Mouse (Mus musculus): ENCODE measurements around the gene Slc9b1. TPM values are rescaled to one million over a fixed set of nuclear protein-coding genes. Genes with fewer than 3 reads are reported as not detected.

Slc9b1 gene
- total and polyA plus RNA-seq, 3 experiments: 0.14 TPM; not detected in 2

GRCm38 (mm10) chr3:135304566-135304965 is 43.3 kb upstream of the Slc9b1 start:
- DNase-seq (ENCODE audit: low read depth, low spot score): no peak
- no peaks in the 10 kb centered on the region for H3K79me2 ChIP-seq (ENCODE audit: control insufficient read depth, insufficient read depth, low read length, poor library complexity)
- no peaks in the 10 kb centered on the region; a peak in 2 of 4 replicates for H3K27me3 ChIP-seq (ENCODE audit: control insufficient read depth in 1 of 2, insufficient read depth in 2 of 2, low read length in 2 of 2)
- no peak for TF ChIP-seq BHLHE40 (IDR thresholded peaks at IDR 0.05; ENCODE audit: borderline replicate concordance, low read depth, low read length)
- TF ChIP-seq UBTF (IDR thresholded peaks at IDR 0.05; ENCODE audit: borderline replicate concordance, insufficient read depth, low read depth, low read length): no peak
- TF ChIP-seq MXI1 (IDR thresholded peaks at IDR 0.05; ENCODE audit: low read depth, low read length): no peak
- TF ChIP-seq NELFE (IDR thresholded peaks at IDR 0.05; ENCODE audit: low read depth, low read length): no peak
- TF ChIP-seq USF1 (IDR thresholded peaks at IDR 0.05; ENCODE audit: low read depth, low read length): no peak
- TF ChIP-seq MAZ (IDR thresholded peaks at IDR 0.05; ENCODE audit: low read depth, low read length): no peak
- TF ChIP-seq CHD2 (IDR thresholded peaks at IDR 0.05; ENCODE audit: low read length): no peak
- no peak for TF ChIP-seq ELF1 (IDR thresholded peaks at IDR 0.05; ENCODE audit: low read depth, low read length)
- H3K9me3 ChIP-seq (replicated peaks; ENCODE audit: insufficient read depth, low read length): no peaks in the 10 kb centered on the region
- no peak overlapping the region for H3K9ac ChIP-seq (ENCODE audit: control insufficient read depth, low read depth, low read length, poor library complexity, severe bottlenecking)
- no peak overlapping the region for H3K27ac ChIP-seq (ENCODE audit: control insufficient read depth, low read depth, low read length)
- peaks cover 0 to 8% of the 10 kb centered on the region in 2 experiments; a peak in 2 of 4 replicates for H3K36me3 ChIP-seq (ENCODE audit: control insufficient read depth in 1 of 2, insufficient read depth in 2 of 2, low read length in 2 of 2)
- peaks cover 0 to 18% of the 10 kb centered on the region in 2 experiments; a peak in 3 of 4 replicates for H3K4me1 ChIP-seq (ENCODE audit: control insufficient read depth in 1 of 2, insufficient read depth in 2 of 2, low read length in 2 of 2)
- H3K4me3 ChIP-seq (ENCODE audit: control insufficient read depth in 1 of 2, insufficient read depth in 1 of 2, low read depth in 2 of 2, low read length in 2 of 2): no peak overlapping the region

GRCm38 (mm10) chr3:135307411-135308259 is 40.2 kb upstream of the Slc9b1 start, which contains the start of gene Slc9b2:
Gene Slc9b2 (plus strand): TSS chr3:135307700.
- no peaks in the 10 kb centered on the region; a peak in 2 of 4 replicates for H3K27me3 ChIP-seq (ENCODE audit: control insufficient read depth in 1 of 2, insufficient read depth in 2 of 2, low read length in 2 of 2)
- no peaks in the 10 kb centered on the region for H3K79me2 ChIP-seq (ENCODE audit: control insufficient read depth, insufficient read depth, low read length, poor library complexity)
- TF ChIP-seq ZC3H11A (IDR thresholded peaks at IDR 0.05; ENCODE audit: low read depth, low read length) (no peak), ELF1 (IDR thresholded peaks at IDR 0.05; ENCODE audit: low read depth, low read length) (no peak), ZKSCAN1 (IDR thresholded peaks at IDR 0.05; ENCODE audit: low read depth, low read length) (no peak), MAX (IDR thresholded peaks at IDR 0.05; ENCODE audit: low read length) (no peak), HCFC1 (IDR thresholded peaks at IDR 0.05; ENCODE audit: low read depth, low read length) (0 out of 2 replicates have a peak, but pooled peaks have one; percentile 37), USF1 (IDR thresholded peaks at IDR 0.05; ENCODE audit: low read depth, low read length) (no peak; the same call in 1 of the 2 replicates), CTCF (IDR thresholded peaks at IDR 0.05 in 2 of 3, conservative IDR thresholded peaks at IDR 0.05 in 1 of 3; ENCODE audit: control insufficient read depth in 1 of 3, insufficient read depth in 1 of 3, low read depth in 2 of 3, low read length in 3 of 3, poor library complexity in 1 of 3, severe bottlenecking in 1 of 3) (no peak), MYB (IDR thresholded peaks at IDR 0.05; ENCODE audit: low read depth, low read length) (no peak), MYC (IDR thresholded peaks at IDR 0.05; ENCODE audit: low read depth, low read length) (no peak), MAFK (IDR thresholded peaks at IDR 0.05; ENCODE audit: borderline replicate concordance, low read depth, low read length) (no peak), NELFE (IDR thresholded peaks at IDR 0.05; ENCODE audit: low read depth, low read length) (no peak), MEF2A (IDR thresholded peaks at IDR 0.05; ENCODE audit: extremely low read depth, insufficient replicate concordance, low read depth, low read length, poor library complexity, severe bottlenecking) (no peak), GABPA (IDR thresholded peaks at IDR 0.05; ENCODE audit: low read depth, low read length) (no peak), E2F4 (IDR thresholded peaks at IDR 0.05; ENCODE audit: borderline replicate concordance, low read depth, low read length) (no peak), CHD1 (IDR thresholded peaks at IDR 0.05; ENCODE audit: low read depth, low read length) (no peak), TCF12 (IDR thresholded peaks at IDR 0.05; ENCODE audit: low read depth, low read length) (no peak), JUND (IDR thresholded peaks at IDR 0.05; ENCODE audit: low read depth, low read length) (no peak), ETS1 (IDR thresholded peaks at IDR 0.05; ENCODE audit: low read depth, low read length) (no peak), RCOR1 (IDR thresholded peaks at IDR 0.05; ENCODE audit: low read depth, low read length) (no peak), ZMIZ1 (IDR thresholded peaks at IDR 0.05; ENCODE audit: low read depth, low read length) (no peak), KAT2A (conservative IDR thresholded peaks at IDR 0.05; ENCODE audit: low read depth, low read length) (no peak), POLR2A (IDR thresholded peaks at IDR 0.05; ENCODE audit: control insufficient read depth in 1 of 2, insufficient read depth in 1 of 2, low read depth in 1 of 2, low read length in 2 of 2, poor library complexity in 1 of 2) (peak in 1 of 2 experiments; percentile 36; a peak in 1 of 4 replicates), UBTF (IDR thresholded peaks at IDR 0.05; ENCODE audit: borderline replicate concordance, insufficient read depth, low read depth, low read length) (no peak), RAD21 (IDR thresholded peaks at IDR 0.05; ENCODE audit: low read depth, low read length) (no peak), GATA1 (IDR thresholded peaks at IDR 0.05; ENCODE audit: low read depth, low read length) (no peak), CHD2 (IDR thresholded peaks at IDR 0.05; ENCODE audit: low read length) (no peak)

More at GRCm38 (mm10) chr3:135307411-135308259, 40.2 kb upstream of the Slc9b1 start, which contains the start of gene Slc9b2:
- Histone ChIP-seq H3K9ac (ENCODE audit: control insufficient read depth, low read depth, low read length, poor library complexity, severe bottlenecking) (peak within 1 kb of the TSS; percentile 59), H3K9me3 (replicated peaks; ENCODE audit: insufficient read depth, low read length) (no peaks in the 10 kb centered on the region), H3K4me3 (ENCODE audit: control insufficient read depth in 1 of 2, insufficient read depth in 1 of 2, low read depth in 2 of 2, low read length in 2 of 2) (peak within 1 kb of the TSS; percentile 60 to 62), H3K4me1 (ENCODE audit: control insufficient read depth in 1 of 2, insufficient read depth in 2 of 2, low read length in 2 of 2) (peaks cover 0 to 11% of the 10 kb centered on the region in 2 experiments; a peak in 2 of 4 replicates), H3K27ac (ENCODE audit: control insufficient read depth, low read depth, low read length) (no peak within 1 kb of the TSS), H3K36me3 (ENCODE audit: control insufficient read depth in 1 of 2, insufficient read depth in 2 of 2, low read length in 2 of 2) (peaks cover 0 to 8% of the 10 kb centered on the region in 2 experiments; a peak in 2 of 4 replicates)
- DNase-seq (ENCODE audit: low read depth, low spot score): peak; percentile 84
